Mouse (Mus musculus): ENCODE measurements around the gene Hp1bp3. TPM values are rescaled to one million over a fixed set of nuclear protein-coding genes. Genes with fewer than 3 reads are reported as not detected.

Hp1bp3 gene
- polyA plus RNA-seq (2015; fragmentation: Nextera tagmentation; extraction: Ambion mirVana) = 205 and 219 TPM in 2 replicates

- H3K4me2 ChIP-seq = peak within 1 kb of the TSS; percentile 79
- peaks cover 35% of the 10 kb centered on the region for H3K4me1 ChIP-seq
- ATAC-seq (replicated peaks) = peak; percentile 82
- no peaks in the 10 kb centered on the region for H3K9me3 ChIP-seq
- peak within 1 kb of the TSS; percentile 96 for H3K9ac ChIP-seq
- WGBS = 1% methylated on average over 63 of the region's 84 CpGs
- no peaks in the 10 kb centered on the region for H3K27me3 ChIP-seq (replicated peaks)
- peak within 1 kb of the TSS; percentile 100 for H3K27ac ChIP-seq
- no peaks in the 10 kb centered on the region for H3K36me3 ChIP-seq (replicated peaks)
- peak within 1 kb of the TSS; percentile 90 for H3K4me3 ChIP-seq
Observed at GRCm38 (mm10) chr4:138216200-138216890, at the start of gene Hp1bp3. Gene Hp1bp3, plus strand, starts transcription at chr4:138216296.

- H3K27me3 ChIP-seq (replicated peaks) = no peaks in the 10 kb centered on the region
- H3K9ac ChIP-seq = no peak overlapping the region
- no peak for ATAC-seq (replicated peaks)
- peaks cover 16% of the 10 kb centered on the region for H3K4me1 ChIP-seq
- 91% methylated on average over 10 of the region's 10 CpGs for whole genome bisulfite sequencing
- H3K9me3 ChIP-seq = no peaks in the 10 kb centered on the region
- no peak overlapping the region for H3K4me2 ChIP-seq
- peaks cover 28% of the 10 kb centered on the region for H3K36me3 ChIP-seq (replicated peaks)
- no peak overlapping the region for H3K4me3 ChIP-seq
- H3K27ac ChIP-seq = no peak overlapping the region
Observed at GRCm38 (mm10) chr4:138166519-138166918, 49.6 kb upstream of the Hp1bp3 start.

DNA sequence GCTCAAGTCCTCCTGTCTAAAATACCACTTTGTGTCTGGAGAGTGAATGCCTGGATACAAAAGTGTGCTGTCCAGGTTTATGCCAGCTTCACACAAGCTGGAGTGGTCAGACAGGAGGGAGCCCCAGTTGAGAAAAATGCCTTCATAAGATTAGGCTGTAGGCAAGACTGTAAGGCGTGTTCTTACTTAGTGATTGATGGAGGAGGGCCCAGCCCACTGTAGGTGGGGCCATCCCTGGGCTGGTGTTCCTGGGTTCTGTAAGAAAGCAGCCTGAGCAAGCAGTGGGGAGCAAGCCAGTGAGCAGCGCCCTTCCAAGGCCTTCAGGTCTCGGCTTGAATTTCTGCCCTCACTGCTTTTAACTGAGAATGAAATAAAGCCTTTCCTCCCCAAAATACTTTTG is 47.9 kb upstream of the Hp1bp3 start:
- peaks cover 12% of the 10 kb centered on the region for H3K4me1 ChIP-seq
- no peaks in the 10 kb centered on the region for H3K27me3 ChIP-seq (replicated peaks)
- 88% methylated on average over 3 of the region's 3 CpGs for WGBS
- no peak overlapping the region for H3K9ac ChIP-seq
- H3K9me3 ChIP-seq = no peaks in the 10 kb centered on the region
- no peak overlapping the region for H3K4me2 ChIP-seq
- H3K27ac ChIP-seq = no peak overlapping the region
- no peak for ATAC-seq (replicated peaks)
- no peak overlapping the region for H3K4me3 ChIP-seq
- H3K36me3 ChIP-seq (replicated peaks) = peaks cover 33% of the 10 kb centered on the region

- 94% methylated on average over 4 of the region's 4 CpGs for WGBS
Observed at GRCm38 (mm10) chr4:138169420-138169819, 46.7 kb upstream of the Hp1bp3 start.

GRCm38 (mm10) chr4:138172686-138173085 is 43.4 kb upstream of the Hp1bp3 start:
- H3K9me3 ChIP-seq = no peaks in the 10 kb centered on the region
- no peak overlapping the region for H3K4me2 ChIP-seq
- H3K27me3 ChIP-seq (replicated peaks) = no peaks in the 10 kb centered on the region
- ATAC-seq (replicated peaks) = no peak
- no peak overlapping the region for H3K27ac ChIP-seq
- peaks cover 49% of the 10 kb centered on the region for H3K36me3 ChIP-seq (replicated peaks)
- no peak overlapping the region for H3K4me3 ChIP-seq
- no peaks in the 10 kb centered on the region for H3K4me1 ChIP-seq
- H3K9ac ChIP-seq = no peak overlapping the region
- WGBS = 92% methylated on average over 4 of the region's 4 CpGs

More at GRCm38 (mm10) chr4:138169420-138169819, 46.7 kb upstream of the Hp1bp3 start:
- Histone ChIP-seq H3K4me2 (no peak overlapping the region), H3K4me3 (no peak overlapping the region), H3K36me3 (replicated peaks) (peaks cover 45% of the 10 kb centered on the region), H3K27me3 (replicated peaks) (no peaks in the 10 kb centered on the region), H3K4me1 (0 out of 2 replicates have a peak, but pooled peaks cover under 1% of the 10 kb centered on the region), H3K27ac (no peak overlapping the region), H3K9me3 (no peaks in the 10 kb centered on the region), H3K9ac (no peak overlapping the region)
- ATAC-seq (replicated peaks) = no peak

GRCm38 (mm10) chr4:138179391-138179790 is 36.7 kb upstream of the Hp1bp3 start:
- Histone ChIP-seq H3K27me3 (replicated peaks) (no peaks in the 10 kb centered on the region), H3K4me1 (no peaks in the 10 kb centered on the region), H3K4me2 (no peak overlapping the region), H3K27ac (no peak overlapping the region), H3K4me3 (no peak overlapping the region), H3K9me3 (no peaks in the 10 kb centered on the region), H3K9ac (no peak overlapping the region), H3K36me3 (replicated peaks) (peaks cover 66% of the 10 kb centered on the region)
- 95% methylated on average over 5 of the region's 5 CpGs for WGBS
- ATAC-seq (replicated peaks) = no peak

- H3K36me3 ChIP-seq (replicated peaks) = peaks cover 66% of the 10 kb centered on the region
- no peak for ATAC-seq (replicated peaks)
- no peak overlapping the region for H3K27ac ChIP-seq
- H3K4me2 ChIP-seq = no peak overlapping the region
- 93% methylated on average over 4 of the region's 4 CpGs for WGBS
- H3K9ac ChIP-seq = no peak overlapping the region
- H3K4me1 ChIP-seq = no peaks in the 10 kb centered on the region
- no peak overlapping the region for H3K4me3 ChIP-seq
- H3K9me3 ChIP-seq = no peaks in the 10 kb centered on the region
- H3K27me3 ChIP-seq (replicated peaks) = no peaks in the 10 kb centered on the region
Observed at GRCm38 (mm10) chr4:138180719-138181118, 35.4 kb upstream of the Hp1bp3 start.

DNA sequence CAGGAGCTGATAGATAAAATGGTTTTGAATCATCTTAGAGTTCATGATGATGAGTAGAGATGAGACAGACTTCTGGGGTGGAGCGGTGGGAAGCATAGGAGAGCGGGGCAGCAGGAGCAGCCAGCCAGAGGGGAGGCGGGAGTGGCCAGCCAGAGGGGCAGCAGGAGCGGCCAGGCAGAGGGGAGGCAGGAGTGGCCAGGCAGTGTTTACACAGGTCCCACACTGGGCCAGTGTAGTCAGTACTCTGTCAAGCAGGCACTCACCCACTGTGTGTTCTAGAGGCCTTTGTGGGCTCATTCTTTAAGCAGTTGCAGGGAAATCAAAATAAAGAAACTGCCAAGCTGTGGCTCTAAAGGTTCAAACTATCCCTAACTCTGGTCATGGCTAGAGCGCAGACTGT is 32.0 kb upstream of the Hp1bp3 start:
- H3K27me3 ChIP-seq (replicated peaks) = no peaks in the 10 kb centered on the region
- H3K4me1 ChIP-seq = no peaks in the 10 kb centered on the region
- WGBS = 93% methylated on average over 5 of the region's 5 CpGs
- no peak overlapping the region for H3K9ac ChIP-seq
- no peak overlapping the region for H3K4me3 ChIP-seq
- no peak for ATAC-seq (replicated peaks)
- H3K4me2 ChIP-seq = no peak overlapping the region
- peaks cover 66% of the 10 kb centered on the region for H3K36me3 ChIP-seq (replicated peaks)
- H3K9me3 ChIP-seq = no peaks in the 10 kb centered on the region
- no peak overlapping the region for H3K27ac ChIP-seq

DNA sequence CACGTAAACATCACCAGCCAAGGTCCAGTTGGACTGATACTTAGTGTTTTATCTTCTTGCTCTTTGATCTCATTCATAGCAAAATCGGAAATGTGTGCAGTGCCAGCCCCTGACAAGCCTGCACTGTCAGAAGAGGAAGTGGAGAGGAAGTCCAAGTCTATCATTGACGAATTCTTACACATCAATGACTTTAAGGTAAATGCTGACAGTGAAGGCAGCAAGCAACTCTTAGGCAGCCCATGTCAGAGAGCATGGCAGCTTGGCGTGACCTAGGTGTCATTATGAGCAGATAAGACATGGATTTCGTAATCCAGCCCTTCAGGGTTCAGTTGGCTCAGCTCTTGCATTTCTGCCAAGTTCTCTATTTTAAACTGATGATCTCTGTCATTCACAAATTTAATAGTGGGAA is 31.5 kb upstream of the Hp1bp3 start:
- Histone ChIP-seq H3K4me2 (no peak overlapping the region), H3K9me3 (no peaks in the 10 kb centered on the region), H3K4me1 (no peaks in the 10 kb centered on the region), H3K4me3 (no peak overlapping the region), H3K36me3 (replicated peaks) (peaks cover 69% of the 10 kb centered on the region), H3K27ac (no peak overlapping the region), H3K9ac (no peak overlapping the region), H3K27me3 (replicated peaks) (no peaks in the 10 kb centered on the region)
- ATAC-seq (replicated peaks) = no peak
- WGBS = 91% methylated on average over 5 of the region's 5 CpGs

- WGBS = 91% methylated on average over 7 of the region's 7 CpGs
- H3K4me3 ChIP-seq = no peak overlapping the region
- peaks cover 65% of the 10 kb centered on the region for H3K36me3 ChIP-seq (replicated peaks)
Observed at GRCm38 (mm10) chr4:138185961-138186360, 30.1 kb upstream of the Hp1bp3 start.

DNA sequence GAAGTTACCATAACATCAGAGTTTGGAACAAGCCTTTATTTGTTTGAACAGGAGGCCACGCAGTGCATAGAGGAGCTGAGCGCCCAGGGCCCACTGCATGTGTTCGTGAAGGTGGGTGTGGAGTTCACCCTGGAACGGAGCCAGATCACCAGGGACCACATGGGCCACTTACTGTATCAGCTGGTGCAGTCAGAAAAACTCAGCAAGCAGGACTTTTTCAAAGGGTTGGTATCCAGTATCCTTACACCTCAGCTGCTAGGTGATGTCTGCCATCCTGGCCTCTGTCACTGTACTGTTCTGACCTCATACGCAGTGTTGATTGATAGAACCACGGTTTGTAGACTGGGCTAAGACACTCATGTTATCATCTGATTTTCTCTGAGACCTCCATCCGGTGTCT is 28.1 kb upstream of the Hp1bp3 start:
- no peak for ATAC-seq (replicated peaks)
- H3K27ac ChIP-seq = no peak overlapping the region
- no peak overlapping the region for H3K4me3 ChIP-seq
- H3K9me3 ChIP-seq = no peaks in the 10 kb centered on the region
- H3K4me1 ChIP-seq = no peaks in the 10 kb centered on the region
- no peaks in the 10 kb centered on the region for H3K27me3 ChIP-seq (replicated peaks)
- 88% methylated on average over 7 of the region's 7 CpGs for WGBS
- H3K9ac ChIP-seq = no peak overlapping the region
- H3K4me2 ChIP-seq = no peak overlapping the region
- H3K36me3 ChIP-seq (replicated peaks) = peaks cover 73% of the 10 kb centered on the region

More at GRCm38 (mm10) chr4:138185961-138186360, 30.1 kb upstream of the Hp1bp3 start:
- Histone ChIP-seq H3K9me3 (no peaks in the 10 kb centered on the region), H3K4me2 (no peak overlapping the region), H3K9ac (no peak overlapping the region), H3K27ac (no peak overlapping the region), H3K4me1 (no peaks in the 10 kb centered on the region), H3K27me3 (replicated peaks) (no peaks in the 10 kb centered on the region)
- ATAC-seq (replicated peaks) = no peak

- Histone ChIP-seq H3K4me2 (no peak overlapping the region), H3K4me1 (no peaks in the 10 kb centered on the region), H3K9me3 (no peaks in the 10 kb centered on the region), H3K9ac (no peak overlapping the region), H3K4me3 (no peak overlapping the region), H3K27me3 (replicated peaks) (no peaks in the 10 kb centered on the region), H3K36me3 (replicated peaks) (peaks cover 72% of the 10 kb centered on the region), H3K27ac (no peak overlapping the region)
- ATAC-seq (replicated peaks) = no peak
- 93% methylated on average over 5 of the region's 5 CpGs for WGBS
Observed at GRCm38 (mm10) chr4:138192561-138192960, 23.5 kb upstream of the Hp1bp3 start.

DNA sequence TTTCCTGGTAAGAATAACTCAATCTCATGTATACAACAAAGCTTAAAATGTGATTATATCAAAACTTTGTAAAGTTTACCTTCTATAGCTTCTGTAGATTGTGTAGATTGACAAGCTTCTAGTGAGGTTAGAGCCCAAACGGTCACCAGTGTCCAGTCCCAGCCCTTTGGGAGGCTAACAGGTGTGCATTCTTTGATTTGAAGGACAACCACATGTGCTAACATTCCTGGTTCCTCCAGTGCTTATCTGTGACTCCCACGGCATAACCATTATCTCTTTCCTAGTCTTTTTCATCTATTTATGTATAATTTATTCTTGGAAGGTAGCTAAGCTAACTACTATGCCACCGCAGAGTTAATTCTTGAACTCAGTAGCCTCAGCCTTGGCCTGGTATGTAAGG is 15.3 kb upstream of the Hp1bp3 start:
- H3K4me2 ChIP-seq = no peak overlapping the region
- WGBS = 96% methylated on average over 3 of the region's 3 CpGs
- no peaks in the 10 kb centered on the region for H3K27me3 ChIP-seq (replicated peaks)
- H3K9me3 ChIP-seq = no peaks in the 10 kb centered on the region
- H3K27ac ChIP-seq = no peak overlapping the region
- no peak for ATAC-seq (replicated peaks)
- H3K4me3 ChIP-seq = no peak overlapping the region
- H3K4me1 ChIP-seq = no peaks in the 10 kb centered on the region
- H3K36me3 ChIP-seq (replicated peaks) = peaks cover 72% of the 10 kb centered on the region
- no peak overlapping the region for H3K9ac ChIP-seq
